Mouse (Mus musculus) cerebellum, adult 2 months (tissue): ENCODE measurements around the gene Nrxn1. TPM values are rescaled to one million over a fixed set of nuclear protein-coding genes. Genes with fewer than 3 reads are reported as not detected.

Experiments used
- DNase-seq, 2 experiments: peaks; one replicate each; pipeline ENCODE4 v3.0.0; 2021
- H3K27ac ChIP-seq: fragments of 200-500 bp; 2 replicates; pipeline ENCODE4 v1.5.1; 2012; ENCODE audit warnings: low read length, control low read depth, inconsistent platforms; ENCODE audit not compliant: insufficient read depth
- H3K27me3 ChIP-seq: fragments of 200-500 bp; 2 replicates; pipeline ENCODE4 v1.6.1; 2012; ENCODE audit warnings: inconsistent platforms, mild to moderate bottlenecking, low read length, moderate library complexity; ENCODE audit not compliant: control insufficient read depth, insufficient read depth
- H3K4me1 ChIP-seq: fragments of 200-500 bp; 2 replicates; pipeline ENCODE4 v1.6.1; 2011; ENCODE audit warnings: low read length; ENCODE audit not compliant: control insufficient read depth, insufficient read depth
- H3K4me3 ChIP-seq: fragments of 200-500 bp; replicated peaks from 2 replicates; pipeline ENCODE3; 2011; ENCODE audit warnings: mild to moderate bottlenecking, low read depth, low read length, control low read depth; ENCODE audit not compliant: insufficient read depth
- CTCF ChIP-seq: fragments of 200-500 bp; IDR thresholded peaks from 2 replicates; pipeline ENCODE4 v1.5.1; 2011; ENCODE audit warnings: low read depth, mild to moderate bottlenecking, control low read depth, low read length, moderate library complexity, borderline replicate concordance; ENCODE audit not compliant: insufficient read depth
- POLR2A ChIP-seq: fragments of 200-500 bp; IDR thresholded peaks from 2 replicates; pipeline ENCODE4 v1.6.1; 2011; ENCODE audit warnings: low read length, control low read depth, borderline replicate concordance; ENCODE audit not compliant: insufficient read depth
- WGBS: fragments of 180-500 bp; shearing (Covaris S2); methylation state at CpG from one replicate; pipeline ENCODE4 v1.1.7; 2018; 5-methylcytosine and 5-hydroxymethylcytosine counted together
- polyA plus RNA-seq: library from polyadenylated mRNA; depleted of rRNA; stranded (reverse); fragments of >200 nt; gene quantifications from 2 replicates; pipeline ENCODE4 v1.2.3, GENCODE M21; 2012

The Nrxn1 gene
- polyA plus RNA-seq, 1 experiment: 143 TPM

DNA sequence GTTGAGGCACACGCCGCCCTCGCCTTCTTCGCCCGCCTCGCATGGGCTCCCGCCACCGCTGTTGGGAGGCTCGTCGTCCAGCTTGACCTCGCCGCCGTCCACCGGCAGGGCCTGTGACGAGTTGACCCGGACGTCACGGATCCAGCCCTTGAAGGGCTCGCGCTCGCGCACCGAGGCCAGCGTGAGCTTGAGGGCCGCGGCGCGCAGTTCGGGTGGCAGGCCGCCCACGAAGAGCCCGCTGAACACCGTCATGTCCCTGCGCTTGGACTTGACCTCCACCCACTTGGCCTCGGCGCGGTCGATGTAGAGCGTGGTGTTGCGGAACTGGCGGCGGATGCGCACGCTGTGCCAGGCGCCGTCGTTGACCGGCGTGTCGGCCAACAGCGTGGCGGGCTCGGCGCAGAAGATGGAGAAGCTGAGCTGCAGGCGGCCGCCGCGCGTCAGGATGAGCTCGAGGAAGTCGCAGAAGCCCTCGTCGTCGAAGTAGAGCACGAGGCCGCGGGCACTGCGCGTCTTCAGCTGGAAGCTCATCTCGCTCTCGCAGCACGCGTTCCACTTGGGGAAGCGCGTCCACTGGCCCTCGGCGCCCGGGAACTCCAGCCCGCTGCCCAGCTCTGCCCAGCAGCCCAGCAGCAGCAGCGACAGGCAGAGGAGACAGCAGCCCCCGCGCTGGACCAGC is 4.7 kb downstream of the Nrxn1 start:
- peak; percentile 24 to 37 for DNase-seq
- H3K4me3 ChIP-seq: no peak overlapping the region
- H3K4me1 ChIP-seq: peaks cover 12% of the 10 kb centered on the region
- H3K27ac ChIP-seq: no peak overlapping the region
- WGBS: 83% methylated on average over 82 of the region's 82 CpGs
- no peak for TF ChIP-seq CTCF
- no peak for TF ChIP-seq POLR2A
- H3K27me3 ChIP-seq: no peaks in the 10 kb centered on the region

DNA sequence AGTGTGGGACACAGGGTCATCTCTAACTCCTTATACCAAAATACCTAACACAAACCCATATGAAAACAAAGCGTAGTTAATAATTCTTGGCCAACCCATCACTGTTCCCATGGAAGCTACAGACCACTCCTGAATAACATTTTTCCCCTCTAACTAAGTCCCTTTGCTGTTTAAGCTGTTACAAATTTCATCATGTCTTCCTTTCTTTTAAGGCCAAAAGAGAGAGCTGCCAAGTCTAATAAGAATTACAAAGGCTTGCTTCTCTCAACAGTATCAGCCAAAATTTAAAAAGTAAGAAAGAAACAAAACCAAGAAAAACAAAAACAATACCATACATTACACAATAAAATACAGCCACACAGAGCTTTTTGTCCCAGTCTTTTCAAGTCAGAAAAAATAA is 6.5 kb downstream of the Nrxn1 start:
- H3K4me3 ChIP-seq: peak overlapping the region; percentile 52
- TF ChIP-seq CTCF (no peak), POLR2A (no peak)
- 16% methylated on average over 1 of the region's 1 CpGs for WGBS
- H3K27me3 ChIP-seq: no peaks in the 10 kb centered on the region
- DNase-seq: peak in 1 of 2 experiments; percentile 20
- no peak overlapping the region for H3K27ac ChIP-seq
- H3K4me1 ChIP-seq: peaks cover 16% of the 10 kb centered on the region

- no peak for DNase-seq
Observed at GRCm38 (mm10) chr17:91085416-91085815, 7.5 kb downstream of the Nrxn1 start.

GRCm38 (mm10) chr17:91079096-91079495 is 13.8 kb downstream of the Nrxn1 start:
- no peak overlapping the region for H3K27ac ChIP-seq
- TF ChIP-seq CTCF: no peak
- no peak for TF ChIP-seq POLR2A
- H3K4me1 ChIP-seq: peaks cover 14% of the 10 kb centered on the region; the same call in 1 of the 2 replicates
- DNase-seq: no peak
- H3K4me3 ChIP-seq: no peak overlapping the region
- no peaks in the 10 kb centered on the region for H3K27me3 ChIP-seq

More at GRCm38 (mm10) chr17:91085416-91085815, 7.5 kb downstream of the Nrxn1 start:
- peaks cover 16% of the 10 kb centered on the region for H3K4me1 ChIP-seq
- H3K27me3 ChIP-seq: no peaks in the 10 kb centered on the region
- TF ChIP-seq CTCF (no peak), POLR2A (no peak)
- H3K4me3 ChIP-seq: peak overlapping the region; percentile 4
- WGBS: 31% methylated on average over 2 of the region's 2 CpGs
- H3K27ac ChIP-seq: no peak overlapping the region

GRCm38 (mm10) chr17:91074780-91075179 is 18.1 kb downstream of the Nrxn1 start:
- 61% methylated on average over 5 of the region's 5 CpGs for WGBS
- no peak for DNase-seq
- Histone ChIP-seq H3K27me3 (no peaks in the 10 kb centered on the region), H3K4me1 (peaks cover 10% of the 10 kb centered on the region; the same call in 1 of the 2 replicates), H3K4me3 (no peak overlapping the region), H3K27ac (no peak overlapping the region)
- TF ChIP-seq CTCF (no peak), POLR2A (no peak)

DNA sequence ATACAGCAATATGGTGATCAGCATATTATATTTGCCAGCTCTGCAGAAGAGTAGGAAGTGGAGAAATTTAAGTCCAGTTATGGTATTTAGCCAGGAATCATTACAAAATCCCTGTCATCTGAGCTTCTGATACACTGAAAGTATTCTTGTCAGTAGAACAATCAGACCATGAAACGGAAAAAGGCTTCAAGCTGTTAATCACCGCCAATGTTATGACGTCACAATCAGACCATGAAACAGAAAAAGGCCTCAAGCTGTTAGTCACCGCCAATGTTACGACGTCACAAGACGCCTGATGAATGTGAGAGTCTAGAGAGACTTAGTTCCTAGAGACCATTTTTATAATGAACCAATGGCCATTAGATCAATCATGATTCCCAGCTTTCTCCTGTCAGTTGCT is 59.4 kb downstream of the Nrxn1 start:
- Histone ChIP-seq H3K4me1 (no peaks in the 10 kb centered on the region; the same call in 1 of the 2 replicates), H3K4me3 (no peak overlapping the region), H3K27ac (no peak overlapping the region), H3K27me3 (no peaks in the 10 kb centered on the region)
- DNase-seq: no peak
- TF ChIP-seq POLR2A: no peak
- TF ChIP-seq CTCF: no peak
- 33% methylated on average over 7 of the region's 7 CpGs for WGBS

- WGBS: 61% methylated on average over 2 of the region's 2 CpGs
- TF ChIP-seq CTCF (no peak), POLR2A (no peak)
- no peak for DNase-seq
Observed at GRCm38 (mm10) chr17:91025061-91025623, 67.7 kb downstream of the Nrxn1 start.

DNA sequence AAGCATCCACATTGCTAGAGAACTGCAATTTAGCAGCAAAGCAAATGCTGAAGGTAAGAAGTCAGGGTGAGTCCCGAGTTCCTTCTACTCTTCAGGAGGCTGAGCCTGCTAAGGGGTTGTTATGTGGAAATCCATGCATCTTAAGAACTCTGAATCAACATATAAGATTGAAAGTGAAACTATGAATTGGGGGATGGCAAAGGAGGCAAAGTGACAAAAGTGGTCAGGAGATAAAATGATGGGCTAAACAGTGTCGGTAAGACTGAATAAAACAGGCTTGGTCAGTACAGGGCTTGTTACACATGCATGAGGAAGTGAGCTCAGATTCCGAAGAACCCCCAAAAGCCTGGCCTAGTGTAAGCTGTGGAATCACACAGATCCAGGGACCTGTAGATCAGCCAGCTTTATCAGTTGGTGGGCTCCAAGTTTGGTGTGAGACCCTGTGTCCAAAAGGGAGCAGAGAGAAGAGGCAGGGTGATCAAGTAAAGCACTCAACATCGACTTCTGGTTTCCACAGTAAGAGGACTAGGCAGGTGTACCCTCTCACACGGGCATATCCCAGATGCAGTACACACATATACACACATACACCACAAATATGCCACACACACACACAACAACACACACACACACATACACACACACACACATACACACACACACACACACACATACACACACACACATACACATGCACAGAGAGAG is 85.3 kb downstream of the Nrxn1 start:
- WGBS: 80% methylated on average over 5 of the region's 5 CpGs
- H3K27me3 ChIP-seq: no peaks in the 10 kb centered on the region
- TF ChIP-seq POLR2A (no peak), CTCF (no peak)
- peaks cover 2% of the 10 kb centered on the region; the same call in 1 of the 2 replicates for H3K4me1 ChIP-seq
- no peak overlapping the region for H3K4me3 ChIP-seq
- peak overlapping the region; percentile 36; the same call in 1 of the 2 replicates for H3K27ac ChIP-seq
- no peak for DNase-seq

More at GRCm38 (mm10) chr17:91025061-91025623, 67.7 kb downstream of the Nrxn1 start:
- Histone ChIP-seq H3K27ac (no peak overlapping the region), H3K4me1 (no peaks in the 10 kb centered on the region; the same call in 1 of the 2 replicates), H3K27me3 (no peaks in the 10 kb centered on the region), H3K4me3 (no peak overlapping the region)
